Mouse (Mus musculus) hindbrain, embryonic 16.5 days (tissue): Measurements from ENCODE around the gene Arhgef26. TPM values are rescaled to one million over a fixed set of nuclear protein-coding genes. Genes with fewer than 3 reads are reported as not detected.
A peak's percentile ranks its signal among the peaks of the same experiment; 100 is the strongest.

ENCODE experiments used
- ATAC-seq: fragments of 200-750 bp; cut with Nextera tagmentation; 2 replicates; pipeline ENCODE4 v1.8.0; 2017; ENCODE audit warnings: moderate TSS enrichment, moderate library complexity
- H3K27ac ChIP-seq: fragments of 300-500 bp; sonication (generic); 2 replicates; pipeline ENCODE4 v1.5.1; 2014; ENCODE audit warnings: low read depth, mild to moderate bottlenecking, control low read depth, low read length, moderate library complexity
- H3K27me3 ChIP-seq: fragments of 300-500 bp; sonication (generic); replicated peaks from 2 replicates; pipeline ENCODE4 v1.6.1; 2014; ENCODE audit warnings: low read length; ENCODE audit not compliant: control insufficient read depth, insufficient read depth
- H3K36me3 ChIP-seq: fragments of 300-500 bp; sonication (generic); 2 replicates; pipeline ENCODE4 v1.6.1; 2014; ENCODE audit warnings: mild to moderate bottlenecking, low read length, moderate library complexity, mixed read lengths; ENCODE audit not compliant: control insufficient read depth, insufficient read depth
- H3K4me1 ChIP-seq: fragments of 300-500 bp; sonication (generic); 2 replicates; pipeline ENCODE4 v1.6.1; 2014; ENCODE audit warnings: low read depth, low read length; ENCODE audit not compliant: control insufficient read depth, insufficient read depth
- H3K4me2 ChIP-seq: fragments of 300-500 bp; sonication (generic); 2 replicates; pipeline ENCODE4 v1.6.1; 2014; ENCODE audit warnings: mild to moderate bottlenecking, low read length, control low read depth, moderate library complexity
- H3K4me3 ChIP-seq: fragments of 300-500 bp; sonication (generic); 2 replicates; pipeline ENCODE4 v1.5.1; 2014; ENCODE audit warnings: mild to moderate bottlenecking, low read length, control low read depth, moderate library complexity
- H3K9ac ChIP-seq: fragments of 300-500 bp; sonication (generic); 2 replicates; pipeline ENCODE4 v1.6.1; 2014; ENCODE audit warnings: low read depth, mild to moderate bottlenecking, control low read depth, low read length, moderate library complexity
- H3K9me3 ChIP-seq: fragments of 300-500 bp; sonication (generic); 2 replicates; pipeline ENCODE4 v1.6.1; 2014; ENCODE audit warnings: mild to moderate bottlenecking, low read length, moderate library complexity; ENCODE audit not compliant: control insufficient read depth
- WGBS: fragments of 180-500 bp; shearing (Covaris S2); extraction: QIAGEN DNeasy Blood & Tissue Kit; methylation state at CpG from one replicate; pipeline ENCODE4 v1.1.7; 2014; 5-methylcytosine and 5-hydroxymethylcytosine counted together
- polyA plus RNA-seq: library from polyadenylated mRNA; unstranded; fragments of >200 nt; fragmentation: Nextera tagmentation; extraction: Ambion mirVana; gene quantifications from 2 replicates; pipeline ENCODE4 v1.2.1, GENCODE M21; 2015

The Arhgef26 gene
- polyA plus RNA-seq, 1 experiment from 2014 or later, result 14.9 TPM

- Histone ChIP-seq H3K27me3 (no peaks in the 10 kb centered on the region), H3K4me1 (no peaks in the 10 kb centered on the region), H3K9me3 (no peaks in the 10 kb centered on the region), H3K9ac (no peak overlapping the region), H3K36me3 (no peaks in the 10 kb centered on the region), H3K4me3 (no peak overlapping the region), H3K27ac (no peak overlapping the region), H3K4me2 (no peak overlapping the region)
- 88% methylated on average over 12 of the region's 12 CpGs for WGBS
- no peak for ATAC-seq
Measured at GRCm38 (mm10) chr3:62399826-62400746, 61.9 kb downstream of the Arhgef26 start.

- Histone ChIP-seq H3K9me3 (no peaks in the 10 kb centered on the region), H3K4me3 (no peak overlapping the region), H3K9ac (no peak overlapping the region), H3K27ac (no peak overlapping the region), H3K27me3 (no peaks in the 10 kb centered on the region), H3K4me1 (no peaks in the 10 kb centered on the region), H3K4me2 (no peak overlapping the region), H3K36me3 (no peaks in the 10 kb centered on the region)
- 89% methylated on average over 2 of the region's 2 CpGs for WGBS
- no peak for ATAC-seq
Measured at GRCm38 (mm10) chr3:62402466-62402865, 64.3 kb downstream of the Arhgef26 start.

- Histone ChIP-seq H3K27ac (no peak overlapping the region), H3K9me3 (no peaks in the 10 kb centered on the region), H3K27me3 (no peaks in the 10 kb centered on the region), H3K4me1 (no peaks in the 10 kb centered on the region; the same call in 1 of the 2 replicates), H3K4me2 (no peak overlapping the region), H3K36me3 (no peaks in the 10 kb centered on the region), H3K9ac (no peak overlapping the region), H3K4me3 (no peak overlapping the region)
- ATAC-seq, result no peak
- 61% methylated on average over 7 of the region's 7 CpGs for WGBS
Measured at GRCm38 (mm10) chr3:62404477-62405246, 66.5 kb downstream of the Arhgef26 start.

- H3K9ac ChIP-seq, result no peak overlapping the region
- WGBS, result 15% methylated on average over 8 of the region's 8 CpGs
- H3K27me3 ChIP-seq, result no peaks in the 10 kb centered on the region
- no peaks in the 10 kb centered on the region for H3K9me3 ChIP-seq
- no peaks in the 10 kb centered on the region for H3K36me3 ChIP-seq
- no peak overlapping the region for H3K4me3 ChIP-seq
- no peak for ATAC-seq
- no peaks in the 10 kb centered on the region; the same call in 1 of the 2 replicates for H3K4me1 ChIP-seq
- no peak overlapping the region for H3K4me2 ChIP-seq
- H3K27ac ChIP-seq, result no peak overlapping the region
Measured at GRCm38 (mm10) chr3:62409555-62410182, 71.5 kb downstream of the Arhgef26 start.

- H3K4me1 ChIP-seq, result no peaks in the 10 kb centered on the region; the same call in 1 of the 2 replicates
- WGBS, result 37% methylated on average over 4 of the region's 4 CpGs
- H3K9ac ChIP-seq, result no peak overlapping the region
- H3K4me2 ChIP-seq, result no peak overlapping the region
- no peak overlapping the region for H3K27ac ChIP-seq
- ATAC-seq, result no peak
- H3K36me3 ChIP-seq, result no peaks in the 10 kb centered on the region
- H3K4me3 ChIP-seq, result no peak overlapping the region
- no peaks in the 10 kb centered on the region for H3K27me3 ChIP-seq
- H3K9me3 ChIP-seq, result no peaks in the 10 kb centered on the region
Measured at GRCm38 (mm10) chr3:62410491-62410890, 72.3 kb downstream of the Arhgef26 start.

- ATAC-seq, result peak; percentile 80
- no peaks in the 10 kb centered on the region; the same call in 1 of the 2 replicates for H3K4me1 ChIP-seq
Measured at GRCm38 (mm10) chr3:62412704-62413103, 74.6 kb downstream of the Arhgef26 start.

GRCm38 (mm10) chr3:62414926-62415325 lies 76.8 kb downstream of the Arhgef26 start:
- no peak for ATAC-seq
- H3K9ac ChIP-seq, result no peak overlapping the region

More at GRCm38 (mm10) chr3:62412704-62413103, 74.6 kb downstream of the Arhgef26 start:
- 64% methylated on average over 7 of the region's 7 CpGs for WGBS
- no peak overlapping the region for H3K4me2 ChIP-seq
- no peak overlapping the region for H3K4me3 ChIP-seq
- H3K27ac ChIP-seq, result no peak overlapping the region
- no peaks in the 10 kb centered on the region for H3K9me3 ChIP-seq
- no peaks in the 10 kb centered on the region for H3K36me3 ChIP-seq
- no peak overlapping the region for H3K9ac ChIP-seq
- H3K27me3 ChIP-seq, result no peaks in the 10 kb centered on the region

GRCm38 (mm10) chr3:62417458-62417857 lies 79.3 kb downstream of the Arhgef26 start:
- Histone ChIP-seq H3K27ac (no peak overlapping the region), H3K4me3 (no peak overlapping the region), H3K27me3 (no peaks in the 10 kb centered on the region), H3K36me3 (no peaks in the 10 kb centered on the region), H3K4me2 (no peak overlapping the region), H3K9me3 (no peaks in the 10 kb centered on the region), H3K9ac (no peak overlapping the region), H3K4me1 (no peaks in the 10 kb centered on the region)
- ATAC-seq, result no peak
- WGBS, result 91% methylated on average over 6 of the region's 6 CpGs

More at GRCm38 (mm10) chr3:62414926-62415325, 76.8 kb downstream of the Arhgef26 start:
- Histone ChIP-seq H3K4me2 (no peak overlapping the region), H3K9me3 (no peaks in the 10 kb centered on the region), H3K27me3 (no peaks in the 10 kb centered on the region), H3K36me3 (no peaks in the 10 kb centered on the region), H3K4me1 (no peaks in the 10 kb centered on the region), H3K4me3 (no peak overlapping the region), H3K27ac (no peak overlapping the region)
- WGBS, result 95% methylated on average over 4 of the region's 4 CpGs
